Mouse (Mus musculus) embryonic fibroblast, embryonic 13.5 days (primary cell): ENCODE measurements around the gene Uchl1. TPM values are rescaled to one million over a fixed set of nuclear protein-coding genes. Genes with fewer than 3 reads are reported as not detected.

ENCODE experiments used
- H3K27ac ChIP-seq: 2 replicates; pipeline ENCODE4 v1.5.1; 2012; ENCODE audit warnings: low read length, control low read depth, inconsistent platforms; ENCODE audit not compliant: insufficient read depth
- H3K4me1 ChIP-seq: 2 replicates; pipeline ENCODE4 v1.6.1; 2011; ENCODE audit warnings: low read length; ENCODE audit not compliant: control insufficient read depth, insufficient read depth
- H3K4me3 ChIP-seq: 2 replicates; pipeline ENCODE4 v1.5.1; 2011; ENCODE audit warnings: mild to moderate bottlenecking, control low read depth, low read length; ENCODE audit not compliant: insufficient read depth
- CTCF ChIP-seq: IDR thresholded peaks from 2 replicates; pipeline ENCODE4 v1.5.1; 2011; ENCODE audit warnings: mild to moderate bottlenecking, control low read depth, low read length, moderate library complexity, borderline replicate concordance; ENCODE audit not compliant: insufficient read depth
- POLR2A ChIP-seq: IDR thresholded peaks from 2 replicates; pipeline ENCODE4 v1.6.1; 2011; ENCODE audit warnings: low read depth, mild to moderate bottlenecking, control low read depth, low read length, moderate library complexity
- polyA plus RNA-seq: library from polyadenylated mRNA; stranded (reverse); fragments of >200 nt; gene quantifications from 2 replicates; pipeline ENCODE4 v1.2.4, GENCODE M21; 2011; ENCODE audit warnings: low read depth; ENCODE audit not compliant: missing spikeins, insufficient read length

Gene Uchl1
- polyA plus RNA-seq = 21.7 and 39.8 TPM in 2 replicates

DNA sequence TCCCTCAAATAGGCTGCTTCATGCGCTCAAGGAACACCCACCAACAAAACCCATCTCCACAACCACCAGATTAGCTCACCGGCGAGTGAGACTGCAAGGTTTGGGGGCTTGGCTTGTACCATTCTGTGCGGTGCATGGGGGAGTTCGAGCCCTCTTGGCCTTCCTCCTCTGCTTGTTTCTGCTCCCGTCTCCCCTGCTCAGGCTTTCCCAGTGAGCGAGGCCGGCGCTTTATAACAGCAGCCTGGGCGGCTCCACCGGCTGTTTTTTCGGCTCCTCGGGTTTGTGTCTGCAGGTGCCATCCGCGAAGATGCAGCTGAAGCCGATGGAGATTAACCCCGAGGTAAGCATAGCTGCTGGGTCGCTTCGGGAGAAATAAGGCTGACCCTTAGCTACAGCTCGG lies at the start of gene Uchl1:
TSS of gene Uchl1 (plus strand) at position 109 of the 400 bp plus-strand sequence.
- Histone ChIP-seq H3K4me3 (peak within 1 kb of the TSS; percentile 64), H3K27ac (no peak within 1 kb of the TSS), H3K4me1 (no peaks in the 10 kb centered on the region)
- TF ChIP-seq POLR2A (peak; percentile 66), CTCF (no peak)

DNA sequence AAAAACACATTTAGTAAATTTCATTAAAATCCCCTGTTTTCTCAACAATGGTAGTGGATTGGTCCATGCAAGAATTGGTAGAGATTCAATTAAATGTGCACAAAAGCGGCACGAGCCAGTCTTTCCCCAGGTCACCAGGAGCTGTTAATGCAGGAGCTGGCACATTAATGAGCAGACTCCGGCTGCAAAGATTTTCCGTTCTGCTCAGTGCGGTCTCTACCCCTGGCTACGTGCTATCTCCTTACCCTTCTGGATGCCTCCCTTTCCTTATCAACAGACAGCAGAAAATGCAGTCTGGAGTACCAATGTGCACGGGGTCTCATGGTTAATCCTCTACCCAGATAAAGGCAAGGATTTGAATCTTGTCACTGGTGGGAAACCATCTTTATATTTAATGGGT lies 48.1 kb upstream of the Uchl1 start:
- H3K27ac ChIP-seq = no peak overlapping the region
- no peak overlapping the region for H3K4me3 ChIP-seq
- TF ChIP-seq CTCF = no peak
- TF ChIP-seq POLR2A = no peak
- no peaks in the 10 kb centered on the region for H3K4me1 ChIP-seq

GRCm38 (mm10) chr5:66635459-66636079 lies 40.3 kb upstream of the Uchl1 start:
- Histone ChIP-seq H3K4me3 (no peak overlapping the region), H3K27ac (no peak overlapping the region), H3K4me1 (no peaks in the 10 kb centered on the region)
- TF ChIP-seq CTCF (no peak), POLR2A (no peak)

- H3K4me1 ChIP-seq = no peaks in the 10 kb centered on the region
- TF ChIP-seq CTCF (no peak), POLR2A (no peak)
Observed at GRCm38 (mm10) chr5:66642156-66642555, 33.7 kb upstream of the Uchl1 start.

DNA sequence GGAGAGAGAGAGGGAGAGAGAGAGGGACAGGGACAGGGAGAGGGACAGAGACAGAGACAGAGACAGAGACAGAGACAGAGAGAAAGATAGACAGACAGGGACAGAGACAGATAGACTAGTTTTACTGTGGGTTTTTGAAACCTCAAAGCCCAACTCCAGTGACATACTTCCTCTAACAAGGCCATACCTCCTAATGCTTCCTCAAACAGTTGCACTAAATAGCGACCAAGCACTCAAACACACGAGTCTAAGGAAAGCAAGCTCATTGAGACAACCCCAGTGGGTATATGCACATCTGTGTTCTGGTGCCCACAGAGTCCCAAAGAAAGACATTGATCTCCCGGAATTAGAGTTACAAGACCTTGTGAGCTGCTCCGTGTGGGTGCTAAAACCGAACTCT lies 32.6 kb upstream of the Uchl1 start:
- no peak overlapping the region for H3K27ac ChIP-seq
- TF ChIP-seq POLR2A (no peak), CTCF (no peak)
- no peaks in the 10 kb centered on the region for H3K4me1 ChIP-seq
- no peak overlapping the region for H3K4me3 ChIP-seq

More at GRCm38 (mm10) chr5:66642156-66642555, 33.7 kb upstream of the Uchl1 start:
- no peak overlapping the region for H3K27ac ChIP-seq
- H3K4me3 ChIP-seq = no peak overlapping the region

DNA sequence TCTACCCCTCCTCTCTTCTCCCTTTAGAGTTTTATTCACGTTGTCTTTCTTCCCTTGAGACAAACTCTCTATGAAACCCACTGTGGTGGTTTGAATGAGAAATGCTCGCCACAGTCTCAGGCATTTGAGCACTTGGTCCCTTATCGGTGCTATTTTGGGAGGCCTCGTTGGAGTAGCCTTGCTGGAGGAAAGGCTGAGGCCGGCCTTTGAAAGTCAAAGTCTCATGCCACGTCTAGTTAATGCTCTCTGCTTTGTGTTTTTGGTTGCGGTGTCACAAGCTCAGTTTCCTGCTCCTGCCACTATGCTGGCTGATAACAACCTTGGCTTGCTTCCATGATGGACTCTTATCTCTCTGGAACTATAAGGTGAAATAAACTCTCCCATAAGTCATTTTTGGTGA lies 28.4 kb upstream of the Uchl1 start:
- Histone ChIP-seq H3K27ac (no peak overlapping the region), H3K4me3 (no peak overlapping the region), H3K4me1 (no peaks in the 10 kb centered on the region)
- TF ChIP-seq POLR2A = no peak

DNA sequence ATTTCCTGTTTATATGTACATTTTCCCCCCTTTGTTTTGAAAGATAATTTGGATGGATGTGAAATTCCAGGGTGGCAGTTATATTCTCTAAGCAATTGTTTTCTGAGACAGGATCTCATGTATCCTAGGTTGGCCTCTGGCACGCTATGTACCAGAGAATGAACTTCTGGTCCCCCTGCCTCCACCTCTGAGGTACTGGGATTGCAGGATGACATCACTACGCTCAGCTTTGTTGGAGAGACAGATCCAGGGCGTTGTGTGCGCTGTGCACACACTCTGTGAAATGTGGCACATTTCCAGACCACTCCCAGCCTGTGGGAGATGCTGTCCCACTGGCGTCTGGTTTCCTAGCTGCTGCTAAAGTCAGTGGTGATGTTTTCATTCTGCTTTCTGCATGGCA lies 21.7 kb upstream of the Uchl1 start:
- no peak for TF ChIP-seq POLR2A
- TF ChIP-seq CTCF = no peak
- Histone ChIP-seq H3K4me1 (no peaks in the 10 kb centered on the region), H3K27ac (no peak overlapping the region), H3K4me3 (no peak overlapping the region)

- TF ChIP-seq CTCF (no peak), POLR2A (no peak)
- H3K27ac ChIP-seq = no peak overlapping the region
- peak overlapping the region; percentile 64 for H3K4me3 ChIP-seq
- H3K4me1 ChIP-seq = no peaks in the 10 kb centered on the region
Observed at GRCm38 (mm10) chr5:66675189-66675890, 551 bp upstream of the Uchl1 start.

- Histone ChIP-seq H3K4me1 (no peaks in the 10 kb centered on the region), H3K4me3 (peak overlapping the region; percentile 64), H3K27ac (no peak overlapping the region)
- TF ChIP-seq CTCF (no peak), POLR2A (no peak)
Observed at GRCm38 (mm10) chr5:66676457-66677117, 696 bp downstream of the Uchl1 start.

DNA sequence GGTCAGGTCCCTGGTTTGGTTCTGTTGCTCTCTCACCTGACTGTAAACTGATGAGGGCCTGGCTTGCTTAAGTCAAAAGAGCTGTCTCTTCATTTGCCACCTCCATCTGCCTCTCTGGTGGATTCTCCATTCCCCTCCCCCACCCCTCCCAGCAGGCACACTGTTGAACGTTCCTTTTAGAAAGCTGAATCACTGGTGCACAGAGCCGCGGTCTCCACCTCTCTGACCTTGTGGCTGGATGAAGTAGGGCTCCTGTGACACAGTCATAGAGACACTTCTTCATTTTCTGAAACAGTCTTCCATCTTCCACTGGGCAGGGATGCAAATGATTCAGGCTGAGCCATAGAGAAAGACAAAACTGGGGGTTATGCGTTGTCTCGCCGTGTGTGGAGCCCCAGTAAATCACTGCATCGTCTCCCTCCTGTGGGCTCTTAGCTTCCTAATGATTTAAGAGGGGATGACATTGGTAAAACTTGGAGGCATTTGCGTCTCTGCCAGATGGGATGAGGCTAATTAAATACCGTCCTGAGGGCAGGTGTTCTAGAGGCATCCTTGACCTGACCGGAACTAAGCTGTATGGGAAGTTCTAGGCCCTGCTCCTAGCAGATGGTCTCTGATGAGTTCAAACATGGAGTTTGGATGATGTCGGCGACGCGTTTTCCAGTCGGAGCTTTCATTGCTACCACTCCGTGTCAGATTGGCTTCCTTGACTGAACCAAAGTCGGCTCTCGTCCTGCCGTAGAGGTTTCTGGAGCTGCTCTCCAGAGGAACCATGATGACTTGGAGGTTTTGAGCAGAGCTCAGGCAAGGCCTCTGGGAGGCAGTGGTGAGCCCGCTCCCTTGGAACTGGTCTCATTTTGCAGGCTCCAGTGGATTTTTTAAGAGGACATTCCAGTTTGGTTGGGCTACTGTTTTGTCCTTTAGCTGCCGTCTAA lies 1.8 kb downstream of the Uchl1 start:
- no peak overlapping the region for H3K4me3 ChIP-seq
- TF ChIP-seq CTCF (no peak), POLR2A (no peak)
- no peak overlapping the region for H3K27ac ChIP-seq
- H3K4me1 ChIP-seq = no peaks in the 10 kb centered on the region
